Mouse (Mus musculus): Measurements from ENCODE around the gene Tas2r143. TPM values are rescaled to one million over a fixed set of nuclear protein-coding genes. Genes with fewer than 3 reads are reported as not detected.

Gene Tas2r143
- polyA plus RNA-seq, 1 experiment = 0.13 TPM

- TF ChIP-seq POLR2A (IDR thresholded peaks at IDR 0.05; ENCODE audit: low read depth, low read length) (no peak), CTCF (IDR thresholded peaks at IDR 0.05; ENCODE audit: extremely low read depth, insufficient read depth, insufficient read length, insufficient replicate concordance) (no peak)
- H3K36me3 ChIP-seq (ENCODE audit: control insufficient read depth, insufficient read depth, low read length) = peaks cover 28% of the 10 kb centered on the region
- DNase-seq (ENCODE audit: low read depth in 1 of 2, low spot score in 2 of 2) = no peak
- H3K27me3 ChIP-seq (ENCODE audit: control insufficient read depth, insufficient read depth, low read length) = no peaks in the 10 kb centered on the region
- WGBS = 87% methylated on average over 6 of the region's 6 CpGs
- H3K27ac ChIP-seq (ENCODE audit: insufficient read depth, low read length) = no peak overlapping the region
- H3K4me3 ChIP-seq (ENCODE audit: extremely low read depth, insufficient read depth, insufficient read length) = no peak overlapping the region
- no peaks in the 10 kb centered on the region for H3K4me1 ChIP-seq (ENCODE audit: control insufficient read depth, insufficient read depth, insufficient read length)
Measured at GRCm38 (mm10) chr6:42360231-42360840, 39.7 kb upstream of the Tas2r143 start.

- Histone ChIP-seq H3K4me3 (ENCODE audit: extremely low read depth, insufficient read depth, insufficient read length) (no peak overlapping the region), H3K27me3 (ENCODE audit: control insufficient read depth, insufficient read depth, low read length) (no peaks in the 10 kb centered on the region), H3K4me1 (ENCODE audit: control insufficient read depth, insufficient read depth, insufficient read length) (no peaks in the 10 kb centered on the region), H3K27ac (ENCODE audit: insufficient read depth, low read length) (no peak overlapping the region), H3K36me3 (ENCODE audit: control insufficient read depth, insufficient read depth, low read length) (peaks cover 23% of the 10 kb centered on the region)
- no peak for DNase-seq (ENCODE audit: low read depth in 1 of 2, low spot score in 2 of 2)
- no peak for TF ChIP-seq POLR2A (IDR thresholded peaks at IDR 0.05; ENCODE audit: low read depth, low read length)
- no peak for TF ChIP-seq CTCF (IDR thresholded peaks at IDR 0.05; ENCODE audit: extremely low read depth, insufficient read depth, insufficient read length, insufficient replicate concordance)
- WGBS = 93% methylated on average over 13 of the region's 13 CpGs
Measured at GRCm38 (mm10) chr6:42361041-42361895, 38.8 kb upstream of the Tas2r143 start.

- WGBS = 86% methylated on average over 1 of the region's 1 CpGs
- no peaks in the 10 kb centered on the region for H3K27me3 ChIP-seq (ENCODE audit: control insufficient read depth, insufficient read depth, low read length)
- DNase-seq (ENCODE audit: low read depth in 1 of 2, low spot score in 2 of 2) = no peak
- TF ChIP-seq POLR2A (IDR thresholded peaks at IDR 0.05; ENCODE audit: low read depth, low read length) (no peak), CTCF (IDR thresholded peaks at IDR 0.05; ENCODE audit: extremely low read depth, insufficient read depth, insufficient read length, insufficient replicate concordance) (no peak)
- peaks cover 18% of the 10 kb centered on the region for H3K36me3 ChIP-seq (ENCODE audit: control insufficient read depth, insufficient read depth, low read length)
- H3K4me3 ChIP-seq (ENCODE audit: extremely low read depth, insufficient read depth, insufficient read length) = no peak overlapping the region
- H3K27ac ChIP-seq (ENCODE audit: insufficient read depth, low read length) = no peak overlapping the region
- H3K4me1 ChIP-seq (ENCODE audit: control insufficient read depth, insufficient read depth, insufficient read length) = no peaks in the 10 kb centered on the region
Measured at GRCm38 (mm10) chr6:42362074-42362473, 38.0 kb upstream of the Tas2r143 start.

- no peak for DNase-seq (ENCODE audit: low read depth in 1 of 2, low spot score in 2 of 2)
- no peaks in the 10 kb centered on the region for H3K4me1 ChIP-seq (ENCODE audit: control insufficient read depth, insufficient read depth, insufficient read length)
- TF ChIP-seq CTCF (IDR thresholded peaks at IDR 0.05; ENCODE audit: extremely low read depth, insufficient read depth, insufficient read length, insufficient replicate concordance) = no peak
- no peak for TF ChIP-seq POLR2A (IDR thresholded peaks at IDR 0.05; ENCODE audit: low read depth, low read length)
- H3K27me3 ChIP-seq (ENCODE audit: control insufficient read depth, insufficient read depth, low read length) = no peaks in the 10 kb centered on the region
- no peak overlapping the region for H3K4me3 ChIP-seq (ENCODE audit: extremely low read depth, insufficient read depth, insufficient read length)
- H3K27ac ChIP-seq (ENCODE audit: insufficient read depth, low read length) = no peak overlapping the region
- 91% methylated on average over 1 of the region's 1 CpGs for WGBS
- peaks cover 16% of the 10 kb centered on the region for H3K36me3 ChIP-seq (ENCODE audit: control insufficient read depth, insufficient read depth, low read length)
Measured at GRCm38 (mm10) chr6:42362497-42362896, 37.5 kb upstream of the Tas2r143 start.

- no peaks in the 10 kb centered on the region for H3K27me3 ChIP-seq (ENCODE audit: control insufficient read depth, insufficient read depth, low read length)
- no peak overlapping the region for H3K4me3 ChIP-seq (ENCODE audit: extremely low read depth, insufficient read depth, insufficient read length)
- H3K4me1 ChIP-seq (ENCODE audit: control insufficient read depth, insufficient read depth, insufficient read length) = no peaks in the 10 kb centered on the region
- TF ChIP-seq CTCF (IDR thresholded peaks at IDR 0.05; ENCODE audit: extremely low read depth, insufficient read depth, insufficient read length, insufficient replicate concordance) = no peak
- no peak for TF ChIP-seq POLR2A (IDR thresholded peaks at IDR 0.05; ENCODE audit: low read depth, low read length)
- H3K36me3 ChIP-seq (ENCODE audit: control insufficient read depth, insufficient read depth, low read length) = peaks cover 13% of the 10 kb centered on the region
- H3K27ac ChIP-seq (ENCODE audit: insufficient read depth, low read length) = no peak overlapping the region
- DNase-seq (ENCODE audit: low read depth in 1 of 2, low spot score in 2 of 2) = no peak
- 48% methylated on average over 3 of the region's 3 CpGs for WGBS
Measured at GRCm38 (mm10) chr6:42362974-42363373, 37.1 kb upstream of the Tas2r143 start.

- no peak for TF ChIP-seq CTCF (IDR thresholded peaks at IDR 0.05; ENCODE audit: extremely low read depth, insufficient read depth, insufficient read length, insufficient replicate concordance)
- TF ChIP-seq POLR2A (IDR thresholded peaks at IDR 0.05; ENCODE audit: low read depth, low read length) = no peak
- no peaks in the 10 kb centered on the region for H3K27me3 ChIP-seq (ENCODE audit: control insufficient read depth, insufficient read depth, low read length)
- no peak for DNase-seq (ENCODE audit: low read depth in 1 of 2, low spot score in 2 of 2)
- no peak overlapping the region for H3K4me3 ChIP-seq (ENCODE audit: extremely low read depth, insufficient read depth, insufficient read length)
- no peak overlapping the region for H3K27ac ChIP-seq (ENCODE audit: insufficient read depth, low read length)
- H3K4me1 ChIP-seq (ENCODE audit: control insufficient read depth, insufficient read depth, insufficient read length) = no peaks in the 10 kb centered on the region
- 90% methylated on average over 4 of the region's 4 CpGs for WGBS
- peaks cover 6% of the 10 kb centered on the region for H3K36me3 ChIP-seq (ENCODE audit: control insufficient read depth, insufficient read depth, low read length)
Measured at GRCm38 (mm10) chr6:42364066-42364465, 36.0 kb upstream of the Tas2r143 start.

- Histone ChIP-seq H3K4me1 (ENCODE audit: control insufficient read depth, insufficient read depth, insufficient read length) (no peaks in the 10 kb centered on the region), H3K27me3 (ENCODE audit: control insufficient read depth, insufficient read depth, low read length) (no peaks in the 10 kb centered on the region), H3K4me3 (ENCODE audit: extremely low read depth, insufficient read depth, insufficient read length) (no peak overlapping the region), H3K27ac (ENCODE audit: insufficient read depth, low read length) (no peak overlapping the region), H3K36me3 (ENCODE audit: control insufficient read depth, insufficient read depth, low read length) (peaks cover 4% of the 10 kb centered on the region; the same call in 1 of the 2 replicates)
- TF ChIP-seq POLR2A (IDR thresholded peaks at IDR 0.05; ENCODE audit: low read depth, low read length) (no peak), CTCF (IDR thresholded peaks at IDR 0.05; ENCODE audit: extremely low read depth, insufficient read depth, insufficient read length, insufficient replicate concordance) (no peak)
- no peak for DNase-seq (ENCODE audit: low read depth in 1 of 2, low spot score in 2 of 2)
- WGBS = 93% methylated on average over 15 of the region's 15 CpGs
Measured at GRCm38 (mm10) chr6:42364607-42365006, 35.4 kb upstream of the Tas2r143 start.

All from spleen, adult 2 months (tissue).